Mouse (Mus musculus): ENCODE data around the gene Sec11a. TPM values are rescaled to one million over a fixed set of nuclear protein-coding genes. Genes with fewer than 3 reads are reported as not detected.
A peak's percentile ranks its signal among the peaks of the same experiment; 100 is the strongest.

The Sec11a gene
- 0.23 and 0.24 TPM in 2 replicates for polyA plus RNA-seq (2012)

- TF ChIP-seq GATA1 (IDR thresholded peaks at IDR 0.05; ENCODE audit: low read length) (no peak), TAL1 (IDR thresholded peaks at IDR 0.05; ENCODE audit: low read length) (no peak)
- peaks cover 30% of the 10 kb centered on the region for H3K4me1 ChIP-seq (ENCODE audit: control insufficient read depth)
Observed at GRCm38 (mm10) chr7:80947445-80948350, at the start of gene Sec11a. Sec11a (minus strand) TSS chr7:80947780.

GRCm38 (mm10) chr7:80995266-80996146 lies 47.9 kb upstream of the Sec11a start:
- H3K4me1 ChIP-seq (ENCODE audit: control insufficient read depth), result peaks cover 71% of the 10 kb centered on the region
- H3K27me3 ChIP-seq (ENCODE audit: control insufficient read depth), result no peaks in the 10 kb centered on the region

More at GRCm38 (mm10) chr7:80947445-80948350, at the start of gene Sec11a:
- no peaks in the 10 kb centered on the region for H3K9me3 ChIP-seq (ENCODE audit: control insufficient read depth, low read length)
- H3K27me3 ChIP-seq (ENCODE audit: control insufficient read depth), result peaks cover 2% of the 10 kb centered on the region
- peak within 1 kb of the TSS; percentile 85 for H3K4me3 ChIP-seq (replicated peaks)
- peaks cover 11% of the 10 kb centered on the region for H3K36me3 ChIP-seq (ENCODE audit: control insufficient read depth)

GRCm38 (mm10) chr7:80994663-80995005 lies 47.1 kb upstream of the Sec11a start:
- Histone ChIP-seq H3K4me1 (ENCODE audit: control insufficient read depth) (peaks cover 72% of the 10 kb centered on the region), H3K4me3 (replicated peaks) (peak overlapping the region; percentile 98)
- TF ChIP-seq GATA1 (IDR thresholded peaks at IDR 0.05; ENCODE audit: low read length) (no peak), TAL1 (IDR thresholded peaks at IDR 0.05; ENCODE audit: low read length) (no peak)

More at GRCm38 (mm10) chr7:80995266-80996146, 47.9 kb upstream of the Sec11a start:
- Histone ChIP-seq H3K36me3 (ENCODE audit: control insufficient read depth) (peaks cover 30% of the 10 kb centered on the region), H3K9me3 (ENCODE audit: control insufficient read depth, low read length) (no peaks in the 10 kb centered on the region), H3K4me3 (replicated peaks) (peak overlapping the region; percentile 98)
- TF ChIP-seq TAL1 (IDR thresholded peaks at IDR 0.05; ENCODE audit: low read length), result no peak
- no peak for TF ChIP-seq GATA1 (IDR thresholded peaks at IDR 0.05; ENCODE audit: low read length)

DNA sequence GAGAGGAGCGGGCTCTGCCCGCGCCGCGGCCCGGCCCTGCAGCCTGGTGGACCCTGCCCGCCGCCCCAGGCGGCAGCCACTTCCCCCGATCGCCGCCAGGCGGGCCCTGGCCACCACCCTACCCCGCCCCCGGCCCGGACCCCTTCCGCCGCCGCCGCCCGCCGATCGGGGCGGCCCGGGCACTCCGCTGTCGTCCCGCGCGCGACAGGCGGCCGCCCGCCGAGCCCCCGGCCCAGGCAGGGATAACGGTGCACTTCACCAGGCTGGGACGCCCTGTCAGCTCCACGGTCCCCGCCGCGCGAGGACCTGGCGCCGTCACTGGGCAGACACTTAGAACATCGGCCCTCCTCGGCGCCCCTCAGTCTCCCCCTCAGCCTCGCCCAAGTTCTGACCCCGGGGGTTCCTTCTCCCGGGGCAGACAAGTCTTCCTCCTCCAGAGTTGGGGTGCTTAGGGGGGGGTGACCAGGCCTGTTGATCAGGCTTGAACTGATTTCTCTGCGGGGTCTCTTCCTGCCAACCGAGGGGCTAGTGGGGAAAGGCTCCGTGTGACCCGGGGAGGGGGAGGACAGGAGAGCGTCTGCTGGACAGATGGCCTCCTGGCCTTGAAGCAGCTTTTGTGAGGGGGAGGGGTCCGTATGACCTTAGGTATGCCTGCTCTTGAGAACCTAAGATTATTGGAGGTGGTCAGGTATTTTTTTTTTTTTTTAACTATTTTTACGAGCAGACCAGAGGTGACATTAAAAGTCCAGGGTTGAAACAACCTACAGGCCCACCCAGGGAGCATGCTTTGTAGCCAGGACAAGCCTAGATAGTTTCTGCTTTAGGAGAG lies 46.5 kb upstream of the Sec11a start:
- TF ChIP-seq GATA1 (IDR thresholded peaks at IDR 0.05; ENCODE audit: low read length), result no peak
- no peak for TF ChIP-seq TAL1 (IDR thresholded peaks at IDR 0.05; ENCODE audit: low read length)
- Histone ChIP-seq H3K27me3 (ENCODE audit: control insufficient read depth) (no peaks in the 10 kb centered on the region), H3K9me3 (ENCODE audit: control insufficient read depth, low read length) (no peaks in the 10 kb centered on the region), H3K4me1 (ENCODE audit: control insufficient read depth) (peaks cover 78% of the 10 kb centered on the region), H3K4me3 (replicated peaks) (peak overlapping the region; percentile 98), H3K36me3 (ENCODE audit: control insufficient read depth) (peaks cover 23% of the 10 kb centered on the region)

More at GRCm38 (mm10) chr7:80994663-80995005, 47.1 kb upstream of the Sec11a start:
- no peaks in the 10 kb centered on the region for H3K9me3 ChIP-seq (ENCODE audit: control insufficient read depth, low read length)
- peaks cover 25% of the 10 kb centered on the region for H3K36me3 ChIP-seq (ENCODE audit: control insufficient read depth)
- no peaks in the 10 kb centered on the region for H3K27me3 ChIP-seq (ENCODE audit: control insufficient read depth)

DNA sequence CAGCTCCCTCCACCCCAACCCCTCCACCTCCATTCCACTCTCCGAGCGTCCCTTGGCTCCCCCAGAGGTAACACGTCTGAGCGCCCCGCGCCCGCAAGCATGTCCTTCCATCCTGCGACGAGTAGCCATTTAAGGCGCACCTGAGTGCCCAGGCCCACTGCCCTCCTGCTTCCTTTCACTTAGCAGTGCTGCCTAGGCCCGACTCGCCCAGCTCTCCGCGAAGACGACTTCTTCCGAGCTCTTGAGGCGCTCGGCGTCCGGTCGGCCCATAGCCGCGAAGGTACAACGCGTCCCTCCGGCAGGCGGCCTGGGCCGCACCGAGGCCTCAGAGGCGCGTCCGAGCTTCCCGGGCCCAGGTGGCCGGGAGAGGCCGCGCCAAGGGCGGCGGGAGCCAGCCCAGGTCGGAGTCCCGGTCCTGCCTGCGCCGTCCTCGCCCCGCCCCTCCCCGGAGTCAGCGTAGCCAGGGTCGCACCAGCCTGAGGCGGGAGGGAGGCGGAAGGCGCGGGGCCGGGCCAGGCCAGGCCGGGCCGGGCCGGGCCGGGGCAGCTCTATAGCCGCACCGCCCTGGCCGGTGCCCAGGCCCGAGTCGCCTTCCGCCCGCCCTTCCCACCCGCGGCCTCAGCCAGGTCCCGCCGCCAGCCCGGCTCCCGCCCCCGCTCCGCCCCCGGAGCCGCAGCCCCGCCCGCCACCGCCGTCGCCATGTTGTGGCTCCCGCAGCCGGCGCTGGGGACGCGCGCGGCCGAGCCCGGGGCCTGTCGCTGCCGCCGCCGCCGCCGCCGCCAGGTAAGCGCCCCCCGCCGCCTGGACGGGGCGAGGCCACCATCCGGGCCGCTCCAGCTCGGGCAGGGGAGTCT lies 45.6 kb upstream of the Sec11a start, which contains the start of gene Zfp592:
TSS of gene Zfp592 (plus strand) at position 702 of the 854 bp plus-strand sequence.
- Histone ChIP-seq H3K27me3 (ENCODE audit: control insufficient read depth) (no peaks in the 10 kb centered on the region), H3K4me3 (replicated peaks) (peak within 1 kb of the TSS; percentile 98), H3K4me1 (ENCODE audit: control insufficient read depth) (peaks cover 83% of the 10 kb centered on the region), H3K9me3 (ENCODE audit: control insufficient read depth, low read length) (no peaks in the 10 kb centered on the region), H3K36me3 (ENCODE audit: control insufficient read depth) (peaks cover 18% of the 10 kb centered on the region)
- TF ChIP-seq GATA1 (IDR thresholded peaks at IDR 0.05; ENCODE audit: low read length) (no peak), TAL1 (IDR thresholded peaks at IDR 0.05; ENCODE audit: low read length) (no peak)

DNA sequence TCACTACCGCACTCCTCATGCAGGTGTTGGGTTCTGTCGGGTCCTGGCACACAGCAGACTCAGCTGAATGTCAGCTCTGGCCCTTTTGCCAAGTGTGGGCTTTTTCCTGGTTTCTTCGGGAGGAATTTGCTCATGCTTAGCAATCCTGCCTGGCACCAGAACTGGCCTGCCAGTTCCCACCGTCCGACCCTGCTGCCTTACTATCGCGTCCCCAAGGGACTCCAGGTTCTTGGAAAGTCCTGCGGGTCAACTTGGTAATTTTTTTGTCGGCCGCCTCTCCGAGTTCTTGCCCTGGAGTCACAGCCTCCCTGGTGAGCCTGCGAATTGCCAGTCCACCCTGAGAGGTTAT lies 45.0 kb upstream of the Sec11a start:
- Histone ChIP-seq H3K4me3 (replicated peaks) (peak overlapping the region; percentile 98), H3K27me3 (ENCODE audit: control insufficient read depth) (no peaks in the 10 kb centered on the region), H3K4me1 (ENCODE audit: control insufficient read depth) (peaks cover 85% of the 10 kb centered on the region), H3K9me3 (ENCODE audit: control insufficient read depth, low read length) (no peaks in the 10 kb centered on the region), H3K36me3 (ENCODE audit: control insufficient read depth) (peaks cover 15% of the 10 kb centered on the region)
- TF ChIP-seq TAL1 (IDR thresholded peaks at IDR 0.05; ENCODE audit: low read length) (no peak), GATA1 (IDR thresholded peaks at IDR 0.05; ENCODE audit: low read length) (no peak)

- Histone ChIP-seq H3K9me3 (ENCODE audit: control insufficient read depth, low read length) (no peaks in the 10 kb centered on the region), H3K4me3 (replicated peaks) (peak overlapping the region; percentile 98), H3K4me1 (ENCODE audit: control insufficient read depth) (peaks cover 85% of the 10 kb centered on the region), H3K36me3 (ENCODE audit: control insufficient read depth) (peaks cover 11% of the 10 kb centered on the region), H3K27me3 (ENCODE audit: control insufficient read depth) (no peaks in the 10 kb centered on the region)
- TF ChIP-seq TAL1 (IDR thresholded peaks at IDR 0.05; ENCODE audit: low read length) (no peak), GATA1 (IDR thresholded peaks at IDR 0.05; ENCODE audit: low read length) (no peak)
Observed at GRCm38 (mm10) chr7:80992063-80992462, 44.5 kb upstream of the Sec11a start.

Measured in erythroblast, embryonic 14.5 days (primary cell).